23 mouse cellular contexts compared by ENCODE assay signal in the genomic region with DNA sequence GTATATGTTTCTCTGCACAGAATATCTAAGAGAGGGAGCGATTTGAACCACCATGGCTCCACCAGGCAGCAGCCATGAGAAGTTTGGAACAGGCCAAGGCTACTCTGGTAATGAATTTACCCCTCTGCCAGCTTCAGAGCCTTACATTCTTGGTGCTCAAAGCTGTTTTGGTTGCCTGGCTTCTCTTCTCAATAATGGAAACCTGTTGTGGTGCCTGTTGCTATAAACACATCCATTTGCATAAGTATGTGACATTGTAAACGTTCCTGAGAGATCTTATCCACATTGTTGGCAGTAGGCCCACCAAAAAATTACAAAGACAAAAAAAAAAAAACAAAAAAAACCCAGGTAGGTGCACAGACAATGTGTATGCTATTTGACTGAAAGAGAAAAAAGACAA.
A peak's percentile ranks its signal among the peaks of the same experiment; 100 is the strongest.
DNase-seq lines count a peak whose midpoint lies in the region; ATAC-seq and TF ChIP-seq lines count a peak whose summit lies in the region.
"Had no signal": no experiment of that assay in that cellular context is flagged by ENCODE, and none has a peak within 500 bp of the region (broad histone marks: within the 10 kb centered on the region; RNA-seq: fewer than 3 reads in every experiment).

No protein-coding gene starts in this region.

- H3K27ac ChIP-seq in embryonic facial prominence, embryonic 13.5 days = peak overlapping the region; percentile 33; the same call in 1 of the 2 replicates
- no peak overlapping the region for H3K27ac ChIP-seq in embryonic facial prominence, embryonic 10.5 days (replicated peaks)
- H3K27ac ChIP-seq in kidney, adult 2 months (ENCODE audit: insufficient read depth, low read depth, low read length) = peak overlapping the region; percentile 16; the same call in 1 of the 2 replicates
- H3K27ac ChIP-seq: forebrain, embryonic 15.5 days; heart, embryonic 15.5 days had no signal

- no peak overlapping the region for H3K4me3 ChIP-seq in embryonic facial prominence, embryonic 13.5 days
- no peak overlapping the region for H3K4me3 ChIP-seq in embryonic facial prominence, embryonic 10.5 days
- no peak overlapping the region for H3K4me3 ChIP-seq in kidney, adult 2 months (ENCODE audit: insufficient read depth, low read depth, low read length)
- H3K4me3 ChIP-seq in lung, adult 2 months (replicated peaks; ENCODE audit: extremely low read depth, low read depth, low read length) = no peak overlapping the region
- H3K4me3 ChIP-seq: forebrain, embryonic 15.5 days; heart, embryonic 15.5 days had no signal

- no peak for TF ChIP-seq CTCF in kidney, adult 2 months (conservative IDR thresholded peaks at IDR 0.05; ENCODE audit: insufficient read depth, insufficient read length, low read depth, low read length)
- TF ChIP-seq CTCF in lung, adult 2 months (IDR thresholded peaks at IDR 0.05; ENCODE audit: insufficient read depth, low read length) = no peak

- no peak overlapping the region for H3K4me2 ChIP-seq in embryonic facial prominence, embryonic 13.5 days
- H3K4me2 ChIP-seq: forebrain, embryonic 15.5 days; heart, embryonic 15.5 days had no signal

- no peaks in the 10 kb centered on the region for H3K36me3 ChIP-seq in embryonic facial prominence, embryonic 13.5 days
- H3K36me3 ChIP-seq in embryonic facial prominence, embryonic 10.5 days (replicated peaks) = no peaks in the 10 kb centered on the region
- H3K36me3 ChIP-seq in kidney, adult 2 months (ENCODE audit: control insufficient read depth, insufficient read depth, low read length) = no peaks in the 10 kb centered on the region
- H3K36me3 ChIP-seq: forebrain, embryonic 15.5 days; G1E; heart, embryonic 15.5 days had no signal

- no peaks in the 10 kb centered on the region for H3K9me3 ChIP-seq in embryonic facial prominence, embryonic 13.5 days
- no peaks in the 10 kb centered on the region for H3K9me3 ChIP-seq in embryonic facial prominence, embryonic 10.5 days
- H3K9me3 ChIP-seq: forebrain, embryonic 15.5 days; heart, embryonic 15.5 days had no signal

- H3K9ac ChIP-seq in embryonic facial prominence, embryonic 13.5 days = no peak overlapping the region
- H3K9ac ChIP-seq: forebrain, embryonic 15.5 days; heart, embryonic 15.5 days had no signal

- WGBS in embryonic facial prominence, embryonic 13.5 days = 51% methylated on average over 2 of the region's 2 CpGs
- 66% methylated on average over 2 of the region's 2 CpGs for WGBS in embryonic facial prominence, embryonic 10.5 days
- 45% methylated on average over 2 of the region's 2 CpGs for WGBS in kidney, adult 2 months
- 44% methylated on average over 2 of the region's 2 CpGs for WGBS in lung, adult 2 months

- peaks cover 8% of the 10 kb centered on the region; the same call in 1 of the 2 replicates for H3K4me1 ChIP-seq in embryonic facial prominence, embryonic 13.5 days
- H3K4me1 ChIP-seq in embryonic facial prominence, embryonic 10.5 days = peaks cover 9% of the 10 kb centered on the region
- no peaks in the 10 kb centered on the region for H3K4me1 ChIP-seq in kidney, adult 2 months (ENCODE audit: control insufficient read depth, insufficient read depth, low read length)
- H3K4me1 ChIP-seq in lung, adult 2 months (ENCODE audit: control insufficient read depth, insufficient read depth, low read length) = peaks cover 4% of the 10 kb centered on the region; the same call in 1 of the 2 replicates
- H3K4me1 ChIP-seq: forebrain, embryonic 15.5 days; heart, embryonic 15.5 days had no signal

- no peak for DNase-seq in embryonic facial prominence, embryonic 10.5 days (ENCODE audit: low spot score)
- DNase-seq in kidney, adult 2 months = peak; percentile 55
- DNase-seq in kidney, postnatal 10 days = no peak
- DNase-seq in lung, postnatal 25 days (ENCODE audit: low spot score) = peak; percentile 39
- no peak for DNase-seq in lung, adult 2 months
- peak; percentile 29 for DNase-seq in R1 (ENCODE audit: low read depth, low spot score)
- no peak for DNase-seq in cerebellum, adult 11-12 months
- DNase-seq: adrenal gland, adult 2 months; adrenal gland, postnatal 25 days; B cell, adult 2 months; cerebellum, adult 8-10 months; cerebellum, postnatal 14 days; embryo, embryonic 11 days; gastrocnemius, postnatal 36 days; heart, adult 11 months; heart, postnatal 36 days had no signal

- ATAC-seq in embryonic facial prominence, embryonic 13.5 days (ENCODE audit: insufficient number of reproducible peaks, insufficient read depth, low FRiP score, low TSS enrichment, low read depth) = no peak
- ATAC-seq: CD4-positive, CD25-positive, alpha-beta regulatory T cell, adult 4 months; forebrain, embryonic 15.5 days; hindbrain, embryonic 16.5 days; inflammation-experienced regulatory T-cells, adult 6 months had no signal

- TF ChIP-seq POLR2A in kidney, adult 2 months (IDR thresholded peaks at IDR 0.05; ENCODE audit: low read depth, low read length) = no peak
- TF ChIP-seq POLR2A in lung, adult 2 months (IDR thresholded peaks at IDR 0.05; ENCODE audit: borderline replicate concordance, extremely low read depth, low read depth, low read length) = no peak

- no peaks in the 10 kb centered on the region for H3K27me3 ChIP-seq in embryonic facial prominence, embryonic 13.5 days
- no peaks in the 10 kb centered on the region for H3K27me3 ChIP-seq in embryonic facial prominence, embryonic 10.5 days (replicated peaks; ENCODE audit: low read depth, poor library complexity, severe bottlenecking)
- no peaks in the 10 kb centered on the region for H3K27me3 ChIP-seq in kidney, adult 2 months (replicated peaks; ENCODE audit: control insufficient read depth, insufficient read depth, low read length)
- H3K27me3 ChIP-seq: forebrain, embryonic 15.5 days; heart, embryonic 15.5 days had no signal

Comparison
In these comparisons a context has a peak if more than half of its experiments do, and no peak if none do; other contexts are left out.
1. DNase-seq: peak in kidney, adult 2 months (single experiment), lung, postnatal 25 days (single experiment) and R1 (single experiment); none in embryonic facial prominence, embryonic 10.5 days (single experiment), kidney, postnatal 10 days (single experiment), lung, adult 2 months (single experiment) and cerebellum, adult 11-12 months (single experiment).